Mouse (Mus musculus) heart, adult 2 months (tissue): ENCODE data around the gene Colgalt1.

Experiments
- CTCF ChIP-seq: fragments of 200-600 bp; IDR thresholded peaks from 2 replicates; pipeline ENCODE4 v1.8.1; 2022; ENCODE audit warnings: antibody characterized with exemption, mild to moderate bottlenecking, moderate library complexity
- EP300 ChIP-seq: fragments of 200-500 bp; IDR thresholded peaks from 2 replicates; pipeline ENCODE4 v1.6.1; 2011; ENCODE audit warnings: low read depth, low read length, control low read depth; ENCODE audit not compliant: insufficient read depth
- POLR2A ChIP-seq: fragments of 200-500 bp; IDR thresholded peaks from 2 replicates; pipeline ENCODE4 v1.6.1; 2011; ENCODE audit warnings: mild to moderate bottlenecking, low read depth, low read length, control low read depth; ENCODE audit not compliant: insufficient read depth

GRCm38 (mm10) chr8:71604021-71604420 lies 6.8 kb upstream of the Colgalt1 start:
- TF ChIP-seq CTCF (no peak), POLR2A (no peak), EP300 (no peak)
